In the genomic region with DNA sequence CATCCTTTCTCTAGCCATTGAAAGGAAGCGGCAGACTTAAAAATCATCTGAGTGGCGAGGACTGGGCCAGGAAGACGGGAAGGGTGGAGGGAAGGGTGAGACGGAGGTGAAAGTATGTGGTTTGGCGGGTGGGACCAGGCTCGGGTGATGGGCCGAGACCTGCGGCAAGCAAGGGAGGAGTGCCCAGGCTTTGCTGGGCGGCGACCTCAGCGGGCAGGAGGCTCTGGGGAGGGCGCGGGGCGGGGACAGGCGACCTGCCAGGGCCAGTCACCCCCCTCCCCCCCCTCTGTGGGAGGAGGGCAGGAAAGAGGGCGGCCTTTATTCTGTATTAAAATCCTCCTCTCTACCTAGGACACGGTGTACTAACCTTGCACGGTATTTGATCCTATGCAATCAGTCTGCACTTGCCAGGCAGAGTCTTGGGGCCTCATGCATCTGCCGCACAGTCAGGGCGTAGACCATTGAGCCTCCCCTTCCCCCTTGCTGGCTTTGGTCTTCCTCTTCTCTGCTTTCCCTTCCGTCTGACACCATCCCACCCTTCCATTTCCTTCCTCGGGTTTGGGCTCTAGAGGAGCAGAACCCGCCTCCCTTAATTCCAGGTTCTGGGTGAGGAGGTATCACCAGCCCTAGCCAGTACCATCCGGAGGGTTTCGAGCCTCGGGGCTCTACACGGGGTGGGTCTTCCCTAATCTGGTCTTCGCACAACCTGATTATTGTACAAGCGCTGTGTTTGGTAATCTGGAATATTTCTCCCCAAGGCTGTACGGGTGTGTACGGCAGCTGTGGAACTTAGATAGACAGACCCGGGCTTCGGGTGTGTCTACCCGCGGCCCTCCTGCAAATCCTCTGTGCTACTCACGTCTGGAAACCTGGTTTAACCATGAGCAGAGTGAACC, we compare ENCODE assay signal across 8 mouse cellular contexts. TPM values are rescaled to one million over a fixed set of nuclear protein-coding genes. Genes with fewer than 3 reads are reported as not detected.
DNase-seq lines count a peak whose midpoint lies in the region; ATAC-seq and TF ChIP-seq lines count a peak whose summit lies in the region.

No protein-coding gene starts in this region.

- H3K4me2 ChIP-seq in heart, embryonic 16.5 days (ENCODE audit: low read depth, low read length) = peak overlapping the region; percentile 86

- peaks cover 4% of the 10 kb centered on the region for H3K4me1 ChIP-seq in ES-Bruce4 (ENCODE audit: control insufficient read depth, insufficient read depth, low read length)
- H3K4me1 ChIP-seq in erythroblast, embryonic 14.5 days (ENCODE audit: control insufficient read depth) = peaks cover 98% of the 10 kb centered on the region
- H3K4me1 ChIP-seq in heart, embryonic 16.5 days (ENCODE audit: control insufficient read depth, insufficient read depth, low read length) = peaks cover 32% of the 10 kb centered on the region

- TF ChIP-seq EP300 in ES-Bruce4 (IDR thresholded peaks at IDR 0.05; ENCODE audit: insufficient read depth, low read depth, low read length) = no peak

- 13% methylated on average over 36 of the region's 36 CpGs for WGBS in heart, embryonic 16.5 days

- no peaks in the 10 kb centered on the region for H3K36me3 ChIP-seq in ES-Bruce4 (ENCODE audit: control insufficient read depth, insufficient read depth, low read length, poor library complexity, severe bottlenecking)
- H3K36me3 ChIP-seq in erythroblast, embryonic 14.5 days (ENCODE audit: control insufficient read depth) = peaks cover 43% of the 10 kb centered on the region
- no peaks in the 10 kb centered on the region for H3K36me3 ChIP-seq in heart, embryonic 16.5 days (ENCODE audit: control insufficient read depth, insufficient read depth)

- H3K4me3 ChIP-seq in ES-Bruce4 (ENCODE audit: low read depth, low read length) = peak overlapping the region; percentile 35
- H3K4me3 ChIP-seq in erythroblast, embryonic 14.5 days (replicated peaks) = peak overlapping the region; percentile 66
- H3K4me3 ChIP-seq in heart, embryonic 16.5 days (ENCODE audit: low read length) = peak overlapping the region; percentile 56

- peak overlapping the region; percentile 42 for H3K9ac ChIP-seq in ES-Bruce4 (ENCODE audit: low read depth, poor library complexity, severe bottlenecking)
- peak overlapping the region; percentile 76 for H3K9ac ChIP-seq in heart, embryonic 16.5 days (ENCODE audit: low read length)

- H3K27me3 ChIP-seq in ES-Bruce4 (ENCODE audit: control insufficient read depth, insufficient read depth, low read length, poor library complexity, severe bottlenecking) = no peaks in the 10 kb centered on the region
- H3K27me3 ChIP-seq in erythroblast, embryonic 14.5 days (ENCODE audit: control insufficient read depth) = no peaks in the 10 kb centered on the region
- no peaks in the 10 kb centered on the region for H3K27me3 ChIP-seq in heart, embryonic 16.5 days (ENCODE audit: control insufficient read depth, insufficient read depth, low read length)

- TF ChIP-seq POLR2A in ES-Bruce4 (IDR thresholded peaks at IDR 0.05; ENCODE audit: insufficient read depth, low read length) = no peak

- peak overlapping the region; percentile 40; the same call in 1 of the 2 replicates for H3K27ac ChIP-seq in ES-Bruce4 (ENCODE audit: insufficient read depth, low read length)
- peak overlapping the region; percentile 74 for H3K27ac ChIP-seq in heart, embryonic 16.5 days (ENCODE audit: low read length)

- peak; percentile 89 for DNase-seq in adrenal gland, postnatal 25 days
- DNase-seq in kidney, postnatal 25 days = peak; percentile 83 to 95
- DNase-seq in spleen, adult 18-20 months = peak; percentile 80 to 89
- no peak for DNase-seq in frontal cortex, adult 2 months (ENCODE audit: extremely low spot score in 1 of 2, low spot score in 1 of 2)

- ATAC-seq in heart, embryonic 16.5 days (replicated peaks; ENCODE audit: extremely low read depth, insufficient read depth, low FRiP score) = peak; percentile 80
- peak; percentile 63 for ATAC-seq in megakaryocyte progenitor cell, adult 5-6 weeks (replicated peaks; ENCODE audit: poor library complexity)

- H3K9me3 ChIP-seq in ES-Bruce4 (replicated peaks; ENCODE audit: control insufficient read depth, insufficient read depth, low read length, poor library complexity, severe bottlenecking) = no peaks in the 10 kb centered on the region
- no peaks in the 10 kb centered on the region for H3K9me3 ChIP-seq in erythroblast, embryonic 14.5 days (ENCODE audit: control insufficient read depth, low read length)
- H3K9me3 ChIP-seq in heart, embryonic 16.5 days (replicated peaks; ENCODE audit: control insufficient read depth, low read length) = no peaks in the 10 kb centered on the region

- no peak for TF ChIP-seq CTCF in ES-Bruce4 (IDR thresholded peaks at IDR 0.05; ENCODE audit: low read depth, low read length)

RNA-seq across cellular contexts. Expression of a gene that starts 45.1 kb away (rescaled TPM):
- polyA plus RNA-seq in ES-Bruce4 (2011; ENCODE audit: insufficient read depth, insufficient read length, low read depth, missing spikeins) = 163 and 167 TPM in 2 replicates
- 143 and 151 TPM in 2 replicates for total RNA-seq in adrenal gland, postnatal 25 days (2021)
- 12.7 and 17.8 TPM in 2 replicates for polyA plus RNA-seq in erythroblast, embryonic 14.5 days (2012)
- polyA plus RNA-seq in heart, embryonic 16.5 days (2015; fragmentation: Nextera tagmentation; extraction: Ambion mirVana) = 22.7 and 24.3 TPM in 2 replicates
- 124 and 137 TPM in 2 replicates for total RNA-seq in megakaryocyte progenitor cell, adult 5-6 weeks (2015)
- total RNA-seq in megakaryocyte progenitor cell, adult 5-6 weeks (2017) = 105 and 114 TPM in 2 replicates
- polyA plus RNA-seq in frontal cortex, adult 2 months (2012; rRNA removed) = 53.0 and 56.8 TPM in 2 replicates

Comparison
In these comparisons a context has a peak if more than half of its experiments do, and no peak if none do; other contexts are left out.
1. DNase-seq: peak in adrenal gland, postnatal 25 days (single experiment), kidney, postnatal 25 days (2 of 2) and spleen, adult 18-20 months (2 of 2); none in frontal cortex, adult 2 months (0 of 2).
2. Peak in every context shown above with its lines, with median percentiles within 50 percentile points of each other: H3K4me3 ChIP-seq.